In genomic region chr5:98651049-98651448, GRCm38 (mm10) we compare ENCODE assay signal across 13 mouse cellular contexts.
"Had no signal": no experiment of that assay in that cellular context is flagged by ENCODE, and none has a peak within 500 bp of the region (broad histone marks: within the 10 kb centered on the region; RNA-seq: fewer than 3 reads in every experiment).

No protein-coding gene starts in this region.

- H3K9ac ChIP-seq: hindbrain, embryonic 13.5 days; limb, embryonic 15.5 days; liver, embryonic 12.5 days; neural tube, embryonic 15.5 days had no signal

- ATAC-seq: hindbrain, postnatal 0 days; liver, embryonic 12.5 days had no signal

- H3K9me3 ChIP-seq: hindbrain, embryonic 13.5 days; limb, embryonic 15.5 days; midbrain, embryonic 10.5 days; neural tube, embryonic 15.5 days had no signal

- DNase-seq: kidney, adult 8-10 months; kidney, postnatal 25 days; layer of hippocampus, postnatal 36 days; lung, postnatal 4 days; right cerebral cortex, postnatal 25 days; thymus, postnatal 36 days had no signal

- H3K27ac ChIP-seq: hindbrain, embryonic 13.5 days; hindbrain, postnatal 0 days; limb, embryonic 15.5 days; liver, embryonic 12.5 days; midbrain, embryonic 10.5 days; neural tube, embryonic 15.5 days had no signal

- H3K4me2 ChIP-seq: hindbrain, embryonic 13.5 days; limb, embryonic 15.5 days; liver, embryonic 12.5 days; neural tube, embryonic 15.5 days had no signal

- H3K27me3 ChIP-seq: hindbrain, embryonic 13.5 days; limb, embryonic 15.5 days; liver, embryonic 12.5 days; neural tube, embryonic 15.5 days had no signal

- H3K4me3 ChIP-seq: hindbrain, embryonic 13.5 days; limb, embryonic 15.5 days; liver, embryonic 12.5 days; midbrain, embryonic 10.5 days; myocyte; neural tube, embryonic 15.5 days had no signal

- H3K36me3 ChIP-seq: hindbrain, embryonic 13.5 days; limb, embryonic 15.5 days; liver, embryonic 12.5 days; midbrain, embryonic 10.5 days; neural tube, embryonic 15.5 days had no signal

- H3K4me1 ChIP-seq: hindbrain, embryonic 13.5 days; limb, embryonic 15.5 days; liver, embryonic 12.5 days; midbrain, embryonic 10.5 days; neural tube, embryonic 15.5 days had no signal
